Mouse (Mus musculus): ENCODE measurements around the gene 1810065E05Rik.

1810065E05Rik gene

DNA sequence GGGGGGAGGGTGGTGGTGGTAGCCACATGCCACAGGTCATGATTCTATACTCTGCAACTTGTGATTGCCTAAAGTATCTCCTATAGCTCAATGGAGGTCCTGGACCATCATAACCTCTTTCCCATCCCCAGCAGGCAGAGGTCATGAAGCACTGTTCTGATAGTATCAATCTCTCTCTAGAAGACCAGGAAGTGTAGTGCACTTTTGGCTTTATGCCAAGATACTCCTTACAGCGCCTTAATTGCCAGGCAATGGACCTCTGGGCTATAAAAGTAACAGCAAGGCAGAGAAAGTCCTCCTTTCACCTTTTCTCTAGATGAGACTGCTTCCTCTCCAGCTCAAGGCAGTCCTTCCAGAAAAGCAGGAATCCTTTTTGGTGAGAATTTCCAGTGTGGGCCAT lies at the start of gene 1810065E05Rik:
1810065E05Rik (plus strand) TSS at position 297 of the 400 bp plus-strand sequence.
- DNase-seq (ENCODE audit: extremely low read depth, low read depth, low spot score), result no peak

GRCm38 (mm10) chr11:58377273-58377672 lies 43.6 kb upstream of the 1810065E05Rik start:
- no peak for DNase-seq (ENCODE audit: extremely low read depth, low read depth, low spot score)

GRCm38 (mm10) chr11:58377686-58378085 lies 43.2 kb upstream of the 1810065E05Rik start:
- DNase-seq (ENCODE audit: extremely low read depth, low read depth, low spot score), result no peak

DNA sequence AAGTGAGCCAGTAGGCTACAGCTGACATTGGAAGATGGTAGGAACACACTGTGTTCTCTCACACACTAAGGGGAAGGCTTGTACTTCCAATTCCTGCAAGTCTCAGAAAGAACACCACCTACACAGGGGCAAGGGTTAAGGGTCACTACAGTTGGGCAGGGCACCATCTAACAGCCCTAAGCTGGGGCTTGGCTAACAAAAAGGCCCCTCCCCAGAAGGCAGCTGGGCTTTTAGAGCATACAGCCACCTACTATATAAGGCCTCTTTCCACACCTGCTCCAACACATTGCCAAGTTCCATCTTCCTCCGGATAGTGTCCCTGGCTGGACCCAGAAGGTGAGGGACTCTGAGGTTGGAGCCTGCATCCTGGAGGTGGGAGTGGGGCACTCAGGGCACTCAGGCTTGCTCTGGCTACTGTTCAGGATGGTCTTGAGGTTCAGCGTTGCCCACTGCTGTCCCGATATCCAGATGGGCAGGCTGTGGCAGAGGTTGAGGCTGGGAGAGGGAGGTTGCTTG lies 42.1 kb upstream of the 1810065E05Rik start, which contains the start of gene Lypd8:
Lypd8 (plus strand) TSS at position 281 of the 516 bp plus-strand sequence.
- no peak for DNase-seq (ENCODE audit: extremely low read depth, low read depth, low spot score)

DNA sequence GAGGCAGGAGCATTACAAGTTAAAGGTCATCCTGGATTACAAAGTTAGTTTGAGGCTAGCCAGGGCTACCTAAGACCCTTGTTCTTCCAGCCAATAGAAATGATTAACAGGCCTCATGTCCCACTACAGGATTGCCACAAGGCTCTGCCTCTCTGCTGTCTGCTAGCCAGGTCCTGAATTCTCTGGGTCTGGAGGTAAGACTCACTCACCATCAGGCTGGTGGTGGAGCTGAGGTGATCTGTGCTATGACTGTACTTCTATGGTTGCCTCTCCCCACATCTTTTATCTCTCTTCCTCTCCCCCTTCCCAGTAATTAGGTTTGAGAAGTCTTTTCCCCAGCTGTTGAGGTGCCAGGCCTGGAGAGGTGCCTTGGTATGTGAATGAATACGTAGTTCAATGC lies 41.4 kb upstream of the 1810065E05Rik start:
- no peak for DNase-seq (ENCODE audit: extremely low read depth, low read depth, low spot score)

GRCm38 (mm10) chr11:58382471-58382870 lies 38.4 kb upstream of the 1810065E05Rik start:
- DNase-seq (ENCODE audit: extremely low read depth, low read depth, low spot score), result no peak

- no peak for DNase-seq (ENCODE audit: extremely low read depth, low read depth, low spot score)
Observed at GRCm38 (mm10) chr11:58399985-58400645, 20.8 kb upstream of the 1810065E05Rik start.

DNA sequence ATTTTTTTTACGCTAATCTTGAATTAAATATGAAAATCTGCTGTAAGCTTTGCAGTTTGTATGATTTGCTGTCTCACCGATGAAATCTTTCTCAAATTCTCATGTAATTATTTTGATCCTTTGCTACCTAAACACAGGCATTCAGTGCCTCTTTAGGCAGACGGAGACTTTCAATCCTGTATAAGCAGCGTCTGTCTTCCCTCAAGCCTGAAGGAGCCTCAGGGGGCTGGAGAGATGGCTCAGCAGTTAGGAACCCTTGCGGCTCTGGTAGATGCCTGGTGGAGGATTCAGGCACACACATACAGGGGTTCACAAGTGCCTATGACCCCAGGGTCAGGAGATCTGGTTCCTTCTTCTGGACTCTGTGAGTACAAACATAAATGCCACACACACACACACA lies 20.3 kb upstream of the 1810065E05Rik start:
- DNase-seq (ENCODE audit: extremely low read depth, low read depth, low spot score), result no peak

DNA sequence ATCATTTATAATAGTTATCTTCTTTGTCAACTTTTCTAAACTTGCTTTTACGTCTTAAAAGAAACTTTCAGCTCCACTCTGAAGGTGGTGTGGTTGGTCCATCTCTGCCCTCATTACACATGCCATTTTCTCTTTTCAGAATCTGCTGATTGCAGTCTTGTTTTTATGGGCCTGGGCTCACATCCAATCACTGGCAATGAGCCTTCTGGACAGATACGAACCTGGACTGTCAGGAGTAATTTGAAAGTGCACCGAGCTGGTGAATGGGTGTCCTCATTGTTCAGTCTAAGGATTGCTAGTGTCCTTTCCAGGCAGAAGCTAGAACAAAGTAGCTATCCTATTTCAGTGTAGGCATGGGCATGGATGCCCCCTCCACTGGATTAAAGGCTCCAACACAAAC lies 12.8 kb upstream of the 1810065E05Rik start:
- no peak for DNase-seq (ENCODE audit: extremely low read depth, low read depth, low spot score)

DNA sequence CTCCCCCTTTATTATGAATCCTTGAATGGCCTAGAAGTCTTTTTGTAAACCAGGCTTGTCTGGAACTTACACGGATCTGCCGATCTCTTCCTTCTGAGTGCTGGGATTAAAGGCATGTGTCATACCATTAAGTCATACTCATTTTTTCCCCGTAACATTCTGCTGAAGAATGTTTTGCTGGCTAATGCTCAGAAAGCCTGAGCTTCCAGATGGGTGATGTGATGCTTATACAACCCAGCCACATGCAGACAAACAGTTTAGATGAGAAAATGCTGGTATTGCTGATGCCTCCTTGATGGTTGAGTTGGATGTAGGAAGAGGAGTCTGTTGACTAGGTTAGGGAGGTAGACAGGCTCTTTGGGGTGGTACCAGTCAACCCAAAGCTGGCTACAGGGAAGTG lies 2.6 kb upstream of the 1810065E05Rik start:
- no peak for DNase-seq (ENCODE audit: extremely low read depth, low read depth, low spot score)

DNA sequence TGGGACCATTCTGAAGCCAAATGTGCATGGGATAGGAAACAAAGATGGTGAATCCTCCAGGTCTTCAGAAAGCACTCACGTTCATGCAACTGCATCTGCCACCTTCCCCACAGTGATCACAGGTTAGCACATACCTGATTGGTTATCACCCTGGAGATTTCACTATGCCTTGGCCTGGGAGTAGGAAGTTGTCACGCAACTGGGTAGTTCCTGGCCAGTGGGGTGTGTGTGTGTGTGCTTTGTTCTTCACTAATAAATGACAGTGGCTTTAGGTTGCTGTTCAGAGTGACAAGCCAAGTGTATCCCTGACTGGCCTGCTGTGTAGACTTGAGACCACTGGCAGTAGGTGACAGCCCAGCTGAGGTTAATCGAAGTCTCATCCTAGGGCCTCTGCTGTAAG lies 11.3 kb downstream of the 1810065E05Rik start, which contains the start of gene Gm12253:
Gm12253 (plus strand) TSS at position 301 of the 400 bp plus-strand sequence.
- no peak for DNase-seq (ENCODE audit: extremely low read depth, low read depth, low spot score)

- DNase-seq (ENCODE audit: extremely low read depth, low read depth, low spot score), result no peak
Observed at GRCm38 (mm10) chr11:58437866-58438265, 17.0 kb downstream of the 1810065E05Rik start.

DNA sequence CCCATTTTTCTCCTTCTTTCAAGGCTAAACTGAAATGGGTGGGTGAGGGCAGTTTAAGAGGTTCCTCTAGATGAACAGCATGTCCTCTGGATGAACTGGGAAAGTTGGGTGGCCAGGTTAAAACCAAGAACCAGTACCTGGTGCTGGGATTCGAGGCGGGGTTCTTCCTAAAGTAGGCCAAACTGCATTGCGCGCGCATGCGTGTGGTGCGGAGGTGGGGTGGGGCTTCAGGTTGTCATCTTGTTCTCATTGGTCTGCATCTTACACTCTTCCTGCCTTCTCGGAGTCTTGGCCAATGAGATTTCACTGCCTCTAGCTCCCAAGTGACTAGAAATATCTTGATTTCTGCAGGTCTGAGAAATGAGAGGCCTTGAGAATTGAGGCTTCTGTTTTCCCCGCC lies 31.8 kb downstream of the 1810065E05Rik start, which contains the start of gene Lypd9:
Lypd9 (minus strand) TSS at position 165 of the 400 bp plus-strand sequence.
- no peak for DNase-seq (ENCODE audit: extremely low read depth, low read depth, low spot score)

GRCm38 (mm10) chr11:58453592-58453991 lies 32.7 kb downstream of the 1810065E05Rik start:
- DNase-seq (ENCODE audit: extremely low read depth, low read depth, low spot score), result no peak

- DNase-seq (ENCODE audit: extremely low read depth, low read depth, low spot score), result no peak
Observed at GRCm38 (mm10) chr11:58462170-58462569, 41.3 kb downstream of the 1810065E05Rik start, which contains the start of gene Olfr30. Gene Olfr30, minus strand, starts transcription at chr11:58462270.
